Mouse (Mus musculus) testis, adult 2 months (tissue): ENCODE measurements around the gene Mrps6.

Experiments
- CTCF ChIP-seq: fragments of 200-500 bp; IDR thresholded peaks from 2 replicates; pipeline ENCODE4 v1.5.1; 2012; ENCODE audit warnings: low read depth, mild to moderate bottlenecking, inconsistent platforms, low read length, moderate library complexity; ENCODE audit not compliant: control insufficient read depth, insufficient read depth, insufficient replicate concordance
- POLR2A ChIP-seq: fragments of 200-500 bp; IDR thresholded peaks from 2 replicates; pipeline ENCODE4 v1.6.1; 2012; ENCODE audit warnings: low read depth, mild to moderate bottlenecking, inconsistent platforms, low read length, moderate library complexity; ENCODE audit not compliant: control insufficient read depth

DNA sequence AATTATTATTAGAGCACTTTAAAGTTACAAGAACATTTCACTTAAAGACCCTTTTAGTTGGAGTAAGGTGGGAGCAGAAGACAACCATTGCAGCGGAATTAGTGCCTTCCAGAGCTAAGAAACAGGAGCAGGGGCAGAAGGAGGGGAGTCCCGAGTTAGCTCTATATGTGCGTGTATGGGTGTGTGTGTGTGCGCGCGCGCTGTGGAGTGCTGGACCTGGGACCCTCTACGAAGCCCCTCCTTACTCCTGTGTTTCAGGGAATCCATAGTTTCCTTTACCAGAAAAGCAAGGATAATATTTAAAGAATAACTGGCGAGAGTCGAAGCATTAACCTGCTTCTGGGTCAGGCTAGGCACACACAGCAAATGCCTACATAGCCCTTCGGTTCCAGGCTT is 616 bp upstream of the Mrps6 start:
- no peak for TF ChIP-seq CTCF
- no peak for TF ChIP-seq POLR2A
